Mouse (Mus musculus): ENCODE data around the gene Abcb5. TPM values are rescaled to one million over a fixed set of nuclear protein-coding genes. Genes with fewer than 3 reads are reported as not detected.

Gene Abcb5
- total RNA-seq, 2 experiments from 2014 or later: not detected

DNA sequence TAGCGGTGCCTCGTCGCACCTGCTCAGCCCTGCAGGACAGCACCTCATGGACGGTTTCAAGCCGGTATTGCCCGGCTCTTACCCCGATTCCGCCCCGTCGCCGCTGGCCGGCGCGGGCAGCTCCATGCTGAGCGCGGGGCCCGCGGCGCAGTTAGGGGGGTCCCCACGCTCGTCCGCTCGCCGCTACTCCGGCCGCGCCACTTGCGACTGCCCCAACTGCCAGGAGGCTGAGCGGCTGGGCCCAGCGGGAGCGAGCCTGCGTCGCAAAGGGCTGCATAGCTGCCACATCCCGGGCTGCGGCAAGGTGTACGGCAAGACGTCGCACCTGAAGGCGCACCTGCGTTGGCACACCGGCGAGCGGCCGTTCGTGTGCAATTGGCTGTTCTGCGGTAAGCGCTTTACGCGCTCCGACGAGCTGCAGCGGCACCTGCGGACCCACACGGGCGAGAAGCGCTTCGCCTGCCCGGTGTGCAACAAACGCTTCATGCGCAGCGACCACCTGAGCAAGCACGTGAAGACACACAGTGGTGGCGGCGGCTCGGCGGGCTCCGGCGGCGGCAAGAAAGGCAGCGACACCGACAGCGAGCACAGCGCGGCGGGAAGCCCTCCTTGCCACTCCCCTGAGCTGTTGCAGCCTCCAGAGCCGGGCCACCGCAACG is 116.9 kb downstream of the Abcb5 start:
- intact Hi-C loops (cut with DNase I): no loop called here
- no peak for DNase-seq

DNA sequence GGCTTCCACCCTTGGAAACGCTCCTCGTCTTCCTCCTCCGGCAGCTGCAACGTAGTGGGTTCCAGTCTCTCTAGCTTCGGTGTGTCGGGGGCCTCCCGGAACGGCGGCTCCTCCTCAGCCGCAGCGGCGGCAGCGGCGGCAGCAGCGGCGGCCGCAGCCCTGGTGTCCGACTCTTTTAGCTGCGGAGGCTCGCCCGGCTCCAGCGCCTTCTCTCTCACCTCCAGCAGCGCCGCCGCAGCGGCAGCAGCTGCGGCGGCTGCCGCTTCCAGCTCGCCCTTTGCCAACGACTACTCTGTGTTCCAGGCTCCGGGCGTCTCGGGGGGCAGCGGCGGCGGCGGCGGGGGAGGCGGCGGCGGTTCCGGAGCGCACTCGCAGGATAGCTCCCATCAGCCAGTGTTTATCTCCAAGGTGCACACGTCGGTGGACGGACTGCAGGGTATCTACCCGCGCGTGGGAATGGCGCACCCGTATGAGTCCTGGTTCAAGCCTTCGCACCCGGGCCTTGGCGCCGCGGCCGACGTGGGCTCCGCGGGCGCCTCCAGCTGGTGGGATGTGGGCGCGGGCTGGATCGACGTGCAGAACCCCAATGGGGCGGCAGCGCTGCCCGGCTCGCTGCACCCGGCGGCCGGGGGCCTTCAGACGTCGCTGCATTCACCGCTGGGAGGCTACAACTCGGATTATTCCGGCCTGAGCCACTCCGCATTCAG is 117.6 kb downstream of the Abcb5 start:
- intact Hi-C loops (cut with DNase I): no loop called here
- DNase-seq: no peak

DNA sequence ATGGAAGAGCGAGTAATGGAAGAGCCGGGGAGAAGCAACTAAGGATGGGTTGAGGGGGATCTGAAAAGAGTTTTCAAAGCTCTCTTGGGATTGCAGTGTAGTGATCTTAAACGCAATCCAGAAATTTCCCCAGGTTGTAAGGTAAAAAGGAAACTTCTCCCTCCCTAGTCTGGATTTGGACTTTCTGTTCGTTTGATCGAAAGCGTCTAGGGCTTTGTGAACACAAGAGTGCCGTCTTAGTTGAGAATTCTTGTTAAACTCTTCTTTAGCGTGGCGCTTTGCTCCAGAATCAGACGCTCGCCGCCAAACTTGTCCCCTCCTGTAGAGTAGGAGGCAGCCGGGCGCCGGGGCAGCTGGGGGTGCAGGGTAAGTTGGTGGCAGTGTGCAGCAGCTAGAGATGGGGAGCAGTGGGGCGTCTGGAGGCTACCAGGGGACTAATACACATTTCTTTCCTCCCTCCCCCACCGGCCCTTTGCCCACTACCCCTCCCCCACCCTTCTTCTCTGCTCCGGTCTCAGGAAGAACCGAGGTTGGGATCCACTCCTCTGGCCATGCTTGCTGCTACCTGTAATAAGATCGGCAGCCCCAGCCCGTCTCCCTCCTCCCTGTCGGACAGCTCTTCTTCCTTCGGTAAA is 118.2 kb downstream of the Abcb5 start:
- intact Hi-C loops (cut with DNase I): no loop called here
- DNase-seq: no peak

DNA sequence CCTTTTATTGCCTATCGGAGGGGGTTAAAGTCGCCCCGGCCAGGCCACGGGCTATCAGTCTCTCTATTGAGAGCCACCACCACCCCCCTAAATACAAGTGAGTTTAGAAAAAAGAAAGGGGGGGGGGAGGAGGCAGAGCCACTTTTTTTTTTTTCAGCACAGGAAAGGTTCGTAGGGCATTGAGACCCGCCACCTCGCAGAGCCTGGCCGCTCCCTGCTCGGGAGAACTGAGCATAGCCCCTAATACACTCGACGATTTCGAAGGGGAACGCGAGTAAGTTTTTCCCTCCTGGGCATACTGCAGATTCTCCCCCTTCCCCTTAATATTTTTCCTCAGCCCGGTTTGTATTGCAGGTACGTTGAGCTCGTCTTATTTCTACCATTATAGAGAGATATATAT is 118.8 kb downstream of the Abcb5 start:
- DNase-seq: no peak
- intact Hi-C loops (cut with DNase I): no loop called here

- intact Hi-C loops (cut with DNase I): no loop called here
- no peak for DNase-seq
These were observed 119.4 kb downstream of the Abcb5 start for GRCm38 (mm10) chr12:118846649-118847321.

- intact Hi-C loops (cut with DNase I): no loop called here
- no peak for DNase-seq
These were observed 120.0 kb downstream of the Abcb5 start, which contains the start of gene Sp8 for GRCm38 (mm10) chr12:118846221-118846620. Sp8 (plus strand) TSS chr12:118846329.

GRCm38 (mm10) chr12:118845351-118845750 is 120.9 kb downstream of the Abcb5 start:
- DNase-seq: no peak
- intact Hi-C loops (cut with DNase I): no loop called here

GRCm38 (mm10) chr12:118844841-118845240 is 121.4 kb downstream of the Abcb5 start:
- DNase-seq: no peak
- intact Hi-C loops (cut with DNase I): no loop called here

- no peak for DNase-seq
- intact Hi-C loops (cut with DNase I): no loop called here
These were observed 122.1 kb downstream of the Abcb5 start for GRCm38 (mm10) chr12:118844111-118844510.

DNA sequence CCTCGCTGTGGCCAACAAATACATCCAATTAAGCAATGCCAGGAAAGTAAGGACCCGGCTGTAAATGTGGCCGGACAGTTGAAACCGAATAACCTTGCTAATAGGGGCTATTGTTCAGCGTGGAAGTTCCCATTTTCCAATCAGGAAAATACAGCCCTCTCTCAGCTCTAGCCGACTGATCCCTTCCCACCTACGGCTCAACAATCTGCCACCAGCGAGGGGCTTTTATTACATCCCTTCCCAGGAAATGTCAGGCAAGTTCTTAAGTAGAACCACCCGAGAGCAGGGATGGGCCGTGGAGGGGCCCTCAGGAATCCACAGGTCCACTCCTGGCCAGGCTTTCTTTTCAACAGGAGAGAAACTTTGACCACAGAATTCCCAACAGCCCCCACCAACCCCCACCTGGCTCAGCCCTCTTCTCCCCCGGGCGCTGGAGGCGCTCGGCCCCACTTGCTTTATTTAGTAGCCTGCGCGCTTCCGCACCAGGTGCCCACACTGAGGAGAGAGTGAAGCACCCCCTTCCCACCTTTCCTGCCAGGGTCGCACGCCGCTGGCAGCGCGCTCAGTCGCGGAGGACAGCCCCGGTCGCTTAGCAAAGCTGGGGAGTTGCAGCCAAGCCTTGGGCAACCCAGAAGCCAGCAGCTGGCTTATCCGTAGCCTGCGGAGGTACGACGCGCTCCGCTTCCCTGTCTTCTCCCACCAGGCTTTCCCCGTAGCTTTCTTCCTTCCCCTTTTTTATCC is 123.4 kb downstream of the Abcb5 start:
- intact Hi-C loops (cut with DNase I): no loop called here
- DNase-seq: no peak

DNA sequence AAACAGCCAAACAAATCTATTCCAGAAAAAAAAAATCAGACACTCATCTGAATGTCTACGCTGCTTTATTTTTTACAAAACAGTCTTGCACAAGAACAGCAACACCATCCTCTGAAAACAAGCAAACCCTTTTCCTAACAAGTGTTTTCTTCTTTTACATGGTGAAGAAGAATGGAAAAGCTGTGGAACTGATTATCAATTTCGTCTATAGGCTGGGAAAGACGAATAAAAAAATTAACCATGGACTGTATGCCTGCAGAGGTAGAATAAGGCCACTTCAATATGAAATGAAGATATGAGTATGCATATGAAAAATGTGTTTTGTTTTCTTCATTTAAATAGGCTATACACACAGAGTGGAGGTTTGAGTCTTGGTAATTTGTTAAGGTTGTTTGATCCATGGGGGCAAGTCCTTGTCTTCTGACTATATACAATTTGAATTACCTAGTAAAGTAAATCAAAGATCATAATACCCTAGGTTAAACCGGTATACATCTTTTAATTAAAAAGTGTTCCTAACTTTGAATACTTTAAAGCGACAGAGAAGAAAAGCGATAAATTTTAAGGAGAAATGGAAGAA is 124.2 kb downstream of the Abcb5 start:
- intact Hi-C loops (cut with DNase I): no loop called here
- no peak for DNase-seq

DNA sequence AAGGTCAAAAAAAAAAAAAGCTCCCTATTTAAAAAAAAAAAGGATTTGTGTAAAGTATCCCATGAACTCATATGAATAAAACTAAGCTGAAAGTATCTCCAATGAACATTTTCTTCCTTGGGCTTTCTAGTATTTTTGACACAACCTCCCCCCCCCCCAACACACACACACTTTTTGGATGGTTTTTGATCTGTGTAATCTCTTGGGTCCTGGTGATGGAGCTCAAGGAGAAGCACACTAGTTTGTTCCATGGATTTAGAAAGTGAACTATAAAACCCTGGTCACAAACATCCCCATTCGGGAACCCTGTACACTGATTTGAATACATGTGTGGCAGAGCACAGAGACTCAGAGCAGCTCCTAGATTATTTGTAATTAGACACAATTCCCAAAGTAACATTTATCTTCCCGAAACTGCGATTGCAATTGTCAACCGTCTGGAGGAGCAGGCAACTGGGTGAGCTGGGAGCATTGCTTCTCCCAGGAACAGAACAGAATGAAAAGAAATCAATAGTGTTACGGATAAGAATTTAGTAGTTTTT is 124.8 kb downstream of the Abcb5 start:
- no peak for DNase-seq
- intact Hi-C loops (cut with DNase I): no loop called here

- no peak for DNase-seq
- intact Hi-C loops (cut with DNase I): no loop called here
These were observed 125.4 kb downstream of the Abcb5 start for GRCm38 (mm10) chr12:118840861-118841260.

DNA sequence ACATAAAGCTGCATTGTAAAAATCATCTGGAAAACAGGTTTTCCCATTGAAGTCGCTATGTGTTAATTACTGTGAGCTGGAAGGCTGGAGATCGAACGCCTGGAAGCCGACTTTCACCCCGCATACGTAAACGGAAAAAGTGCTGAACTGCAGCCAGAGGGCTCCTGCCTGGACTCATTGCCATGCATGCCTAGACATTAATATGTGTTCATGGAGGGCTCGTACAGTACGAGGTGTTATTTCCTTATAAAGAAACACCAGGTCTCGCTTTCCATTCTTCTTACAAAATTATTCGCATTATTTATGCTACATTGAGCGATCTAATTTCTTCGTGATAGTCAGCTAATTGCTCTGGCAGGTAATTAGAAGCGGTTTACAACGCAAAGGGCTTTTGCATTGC is 125.9 kb downstream of the Abcb5 start:
- no peak for DNase-seq
- intact Hi-C loops (cut with DNase I): no loop called here

GRCm38 (mm10) chr12:118839398-118839797 is 126.8 kb downstream of the Abcb5 start:
- no peak for DNase-seq
- intact Hi-C loops (cut with DNase I): loop anchor here (10.0 kb wide), 1 partner anchor 255 kb away; no protein-coding TSS in a partner anchor

DNA sequence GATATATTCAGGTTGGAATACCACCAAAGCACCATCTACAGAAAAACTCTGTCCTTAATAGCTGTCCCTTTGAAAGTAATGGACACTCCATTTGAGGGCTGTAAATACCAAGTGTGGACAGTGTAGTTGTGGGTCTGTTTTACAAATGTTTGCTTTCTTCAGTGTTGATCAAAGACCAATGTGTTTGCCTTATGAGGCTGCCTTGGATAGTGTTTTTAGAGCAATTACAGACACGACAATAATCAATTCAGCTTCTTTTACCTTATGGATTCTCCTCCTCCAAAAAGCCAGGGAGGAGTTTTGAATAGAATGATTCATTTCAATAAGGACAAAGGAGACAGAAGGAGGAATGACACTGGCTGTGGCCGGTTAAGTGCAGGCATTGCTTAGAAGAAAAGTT is 128.0 kb downstream of the Abcb5 start:
- no peak for DNase-seq
- intact Hi-C loops (cut with DNase I): loop anchor here (10.0 kb wide), 1 partner anchor 253 kb away; no protein-coding TSS in a partner anchor

GRCm38 (mm10) chr12:118837361-118837760 is 128.9 kb downstream of the Abcb5 start:
- DNase-seq: no peak
- intact Hi-C loops (cut with DNase I): loop anchor here (2.0 to 10.0 kb wide), 2 partner anchors 15 to 253 kb away; no protein-coding TSS in a partner anchor

DNA sequence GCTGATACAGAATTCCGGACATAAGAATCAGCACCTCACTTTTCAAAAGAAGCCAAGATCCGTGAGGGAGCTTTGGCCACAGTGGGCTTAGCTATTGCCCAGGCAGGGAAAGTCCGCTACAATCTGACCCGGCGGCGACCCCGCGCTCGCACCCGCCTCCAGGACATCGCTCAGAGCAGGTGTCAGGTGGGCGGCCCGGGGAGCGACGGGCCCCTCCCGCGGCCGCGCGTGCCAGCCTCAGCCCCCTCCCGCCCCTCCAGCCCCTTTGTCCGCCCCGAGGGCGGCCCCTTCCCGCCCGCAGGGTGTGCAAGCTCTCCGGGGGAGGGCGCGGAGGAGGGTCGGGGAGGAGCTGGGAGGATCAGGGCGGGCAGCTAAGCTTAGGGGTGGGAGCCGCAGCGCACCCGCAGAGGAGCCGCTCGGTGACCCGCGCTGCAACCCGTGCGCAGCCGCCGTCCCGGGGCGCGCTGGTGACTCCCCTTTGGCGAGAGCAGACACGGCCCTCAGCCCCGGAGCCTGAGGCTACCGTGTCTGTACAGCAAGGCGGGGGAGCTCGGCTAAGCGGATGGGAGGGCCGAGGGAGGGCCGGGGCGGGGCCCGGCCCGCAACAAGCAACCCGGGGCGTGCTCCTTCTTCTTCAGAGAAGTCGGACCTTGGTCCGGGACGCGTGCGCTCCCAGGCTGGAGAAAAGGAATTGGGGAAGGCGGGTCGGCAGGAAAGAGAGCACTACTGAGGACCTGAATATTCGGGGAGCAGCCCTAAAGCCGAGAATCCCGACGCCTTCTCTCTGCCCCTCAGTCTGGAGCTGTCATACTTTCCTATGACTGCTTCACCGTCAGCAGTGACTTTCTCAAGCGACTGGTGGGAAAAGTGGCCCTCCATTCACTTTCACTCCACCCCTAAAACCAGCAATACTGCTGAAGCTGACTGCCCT is 129.5 kb downstream of the Abcb5 start:
- intact Hi-C loops (cut with DNase I): loop anchor here (2.0 to 10.0 kb wide), 2 partner anchors 16 to 252 kb away; no protein-coding TSS in a partner anchor
- DNase-seq: no peak

- intact Hi-C loops (cut with DNase I): loop anchor here (10.0 kb wide), 1 partner anchor 245 kb away; no protein-coding TSS in a partner anchor
- DNase-seq: no peak
These were observed 136.3 kb downstream of the Abcb5 start for GRCm38 (mm10) chr12:118829881-118830280.
